Mouse (Mus musculus): Measurements from ENCODE around the gene Aldh9a1. TPM values are rescaled to one million over a fixed set of nuclear protein-coding genes. Genes with fewer than 3 reads are reported as not detected.

The Aldh9a1 gene
- total RNA-seq, 2 experiments from 2014 or later, result 9.2 to 11.1 TPM

GRCm38 (mm10) chr1:167411991-167412715 lies 62.4 kb downstream of the Aldh9a1 start:
- ATAC-seq (replicated peaks; ENCODE audit: low FRiP score, poor library complexity, severe bottlenecking), result no peak

GRCm38 (mm10) chr1:167414846-167415245 lies 65.1 kb downstream of the Aldh9a1 start:
- peak; percentile 87 for ATAC-seq (replicated peaks; ENCODE audit: low FRiP score, poor library complexity, severe bottlenecking)

Other genes starting within 250 kb of the Aldh9a1 start
- gene Uck2, start 64.7 kb upstream of the Aldh9a1 start, total RNA-seq (2015; ENCODE audit: low replicate concordance), result 74.2 and 79.4 TPM in 2 replicates
- 9.5 and 26.7 TPM in 2 replicates for gene Uck2, start 64.7 kb upstream of the Aldh9a1 start, total RNA-seq (2017; ENCODE audit: low replicate concordance)
- 44.7 and 70.1 TPM in 2 replicates for gene Tmco1, start 41.6 kb upstream of the Aldh9a1 start, total RNA-seq (2015; ENCODE audit: low replicate concordance)
- 49.7 and 61.5 TPM in 2 replicates for gene Tmco1, start 41.6 kb upstream of the Aldh9a1 start, total RNA-seq (2017; ENCODE audit: low replicate concordance)
- gene Mgst3, start 43.9 kb downstream of the Aldh9a1 start, total RNA-seq (2015; ENCODE audit: low replicate concordance), result 84.0 and 95.1 TPM in 2 replicates
- 132 and 152 TPM in 2 replicates for gene Mgst3, start 43.9 kb downstream of the Aldh9a1 start, total RNA-seq (2017; ENCODE audit: low replicate concordance)
- gene Lrrc52, start 116.8 kb downstream of the Aldh9a1 start, total RNA-seq (2015; ENCODE audit: low replicate concordance), result not detected in 2 replicates
- gene Lrrc52, start 116.8 kb downstream of the Aldh9a1 start, total RNA-seq (2017; ENCODE audit: low replicate concordance), result not detected in 2 replicates
- not detected in 2 replicates for gene Rxrg, start 248.4 kb downstream of the Aldh9a1 start, total RNA-seq (2015; ENCODE audit: low replicate concordance)
- gene Rxrg, start 248.4 kb downstream of the Aldh9a1 start, total RNA-seq (2017; ENCODE audit: low replicate concordance), result not detected in 2 replicates

All from erythroblast, adult 5-6 weeks (primary cell).